Mouse (Mus musculus) MEL (cell line): ENCODE data around the gene Anp32e. TPM values are rescaled to one million over a fixed set of nuclear protein-coding genes. Genes with fewer than 3 reads are reported as not detected.

Source experiments
- DNase-seq: peaks from one replicate; pipeline ENCODE4 v3.0.0; 2011; ENCODE audit warnings: low read depth, low spot score
- H3K27ac ChIP-seq: 2 replicates; pipeline ENCODE4 v1.5.1; 2012; ENCODE audit warnings: low read depth, mild to moderate bottlenecking, control low read depth, low read length, moderate library complexity; ENCODE audit not compliant: control insufficient read depth
- H3K27me3 ChIP-seq, 2 experiments: fragments of 150-350 bp in 1 of 2; sonication (generic) in 1 of 2; 2 replicates each; pipeline ENCODE4 v1.6.1; 2012; ENCODE audit warnings: low read length in 2 of 2, mild to moderate bottlenecking in 2 of 2, improper control_type of control experiment in 1 of 2, moderate library complexity in 1 of 2; ENCODE audit not compliant: insufficient read depth in 2 of 2, control insufficient read depth in 1 of 2
- H3K36me3 ChIP-seq, 2 experiments: 2 replicates each; pipeline ENCODE4 v1.6.1; 2012 to 2014; ENCODE audit warnings: low read length in 2 of 2, improper control_type of control experiment in 1 of 2, inconsistent platforms in 1 of 2, mild to moderate bottlenecking in 1 of 2; ENCODE audit not compliant: insufficient read depth in 2 of 2, control insufficient read depth in 1 of 2
- H3K4me1 ChIP-seq, 2 experiments: fragments of 150-350 bp in 1 of 2; sonication (generic) in 1 of 2; 2 replicates each; pipeline ENCODE4 v1.6.1; 2012; ENCODE audit warnings: low read length in 2 of 2, improper control_type of control experiment in 1 of 2, mild to moderate bottlenecking in 1 of 2; ENCODE audit not compliant: insufficient read depth in 2 of 2, control insufficient read depth in 1 of 2
- H3K4me3 ChIP-seq, 2 experiments: fragments of 150-350 bp in 1 of 2; sonication (generic) in 1 of 2; 2 replicates each; pipeline ENCODE4 v1.5.1; 2012; ENCODE audit warnings: low read depth in 2 of 2, low read length in 2 of 2, mild to moderate bottlenecking in 2 of 2, moderate library complexity in 2 of 2, control low read depth in 1 of 2, improper control_type of control experiment in 1 of 2; ENCODE audit not compliant: control insufficient read depth in 1 of 2, insufficient read depth in 1 of 2
- H3K79me2 ChIP-seq: 2 replicates; pipeline ENCODE4 v1.6.1; 2012; ENCODE audit warnings: mild to moderate bottlenecking, low read length, moderate library complexity; ENCODE audit not compliant: control insufficient read depth, poor library complexity, insufficient read depth
- H3K9ac ChIP-seq: 2 replicates; pipeline ENCODE4 v1.6.1; 2012; ENCODE audit warnings: low read depth, mild to moderate bottlenecking, control low read depth, low read length, moderate library complexity; ENCODE audit not compliant: control insufficient read depth, poor library complexity, severe bottlenecking
- H3K9me3 ChIP-seq: fragments of 150-350 bp; sonication (generic); replicated peaks from 2 replicates; pipeline ENCODE4 v1.6.1; 2012; ENCODE audit warnings: mild to moderate bottlenecking, low read length, improper control_type of control experiment, moderate library complexity; ENCODE audit not compliant: insufficient read depth
- CHD1 ChIP-seq: IDR thresholded peaks from 2 replicates; pipeline ENCODE4 v1.6.1; 2012; ENCODE audit warnings: low read depth, mild to moderate bottlenecking, inconsistent platforms, low read length, improper control_type of control experiment
- CTCF ChIP-seq, 3 experiments: IDR thresholded peaks in 2 of 3; conservative IDR thresholded peaks in 1 of 3; 2 replicates each; pipeline ENCODE4 v1.5.1; 2011 to 2012; ENCODE audit warnings: low read length in 3 of 3, low read depth in 2 of 3, mild to moderate bottlenecking in 2 of 3, improper control_type of control experiment in 1 of 3, inconsistent platforms in 1 of 3, mixed read lengths in 1 of 3, moderate library complexity in 1 of 3; ENCODE audit not compliant: control insufficient read depth in 1 of 3, insufficient read depth in 1 of 3, poor library complexity in 1 of 3, severe bottlenecking in 1 of 3
- ELF1 ChIP-seq: IDR thresholded peaks from 2 replicates; pipeline ENCODE4 v1.6.1; 2014; ENCODE audit warnings: low read depth, mild to moderate bottlenecking, inconsistent platforms, low read length, improper control_type of control experiment, moderate library complexity
- ETS1 ChIP-seq: IDR thresholded peaks from 2 replicates; pipeline ENCODE4 v1.6.1; 2012; ENCODE audit warnings: low read depth, mild to moderate bottlenecking, inconsistent platforms, low read length, improper control_type of control experiment, moderate library complexity
- GABPA ChIP-seq: IDR thresholded peaks from 2 replicates; pipeline ENCODE4 v1.6.1; 2012; ENCODE audit warnings: low read depth, mild to moderate bottlenecking, inconsistent platforms, low read length, improper control_type of control experiment, moderate library complexity
- HCFC1 ChIP-seq: IDR thresholded peaks from 2 replicates; pipeline ENCODE4 v1.6.1; 2012; ENCODE audit warnings: low read depth, mild to moderate bottlenecking, inconsistent platforms, low read length, improper control_type of control experiment, moderate library complexity
- KAT2A ChIP-seq: conservative IDR thresholded peaks from 2 replicates; pipeline ENCODE4 v1.6.1; 2012; ENCODE audit warnings: low read depth, low read length, improper control_type of control experiment, inconsistent platforms
- MAX ChIP-seq: IDR thresholded peaks from 2 replicates; pipeline ENCODE4 v1.6.1; 2011; ENCODE audit warnings: low read length, improper control_type of control experiment
- MEF2A ChIP-seq: IDR thresholded peaks from 2 replicates; pipeline ENCODE4 v1.6.1; 2014; ENCODE audit warnings: low read depth, mild to moderate bottlenecking, inconsistent platforms, low read length, improper control_type of control experiment; ENCODE audit not compliant: poor library complexity, insufficient replicate concordance, severe bottlenecking; ENCODE audit errors: extremely low read depth
- NRF1 ChIP-seq: IDR thresholded peaks from 2 replicates; pipeline ENCODE4 v1.6.1; 2014; ENCODE audit warnings: low read depth, mild to moderate bottlenecking, inconsistent platforms, low read length, improper control_type of control experiment, moderate library complexity; ENCODE audit not compliant: poor library complexity, insufficient read depth, severe bottlenecking
- POLR2AphosphoS2 ChIP-seq: IDR thresholded peaks from 2 replicates; pipeline ENCODE4 v1.6.1; 2011; ENCODE audit warnings: low read length, improper control_type of control experiment
- SIN3A ChIP-seq: IDR thresholded peaks from 2 replicates; pipeline ENCODE4 v1.6.1; 2012; ENCODE audit warnings: low read length, improper control_type of control experiment, inconsistent platforms
- SMC3 ChIP-seq: IDR thresholded peaks from 2 replicates; pipeline ENCODE4 v1.6.1; 2011; ENCODE audit warnings: low read depth, low read length, improper control_type of control experiment
- TAL1 ChIP-seq: IDR thresholded peaks from 2 replicates; pipeline ENCODE4 v1.6.1; 2012; ENCODE audit warnings: mild to moderate bottlenecking, inconsistent platforms, low read length, moderate library complexity, mixed read lengths
- UBTF ChIP-seq: IDR thresholded peaks from 2 replicates; pipeline ENCODE4 v1.6.1; 2012; ENCODE audit warnings: low read depth, mild to moderate bottlenecking, inconsistent platforms, low read length, improper control_type of control experiment, moderate library complexity, borderline replicate concordance; ENCODE audit not compliant: insufficient read depth
- ZMIZ1 ChIP-seq: IDR thresholded peaks from 2 replicates; pipeline ENCODE4 v1.6.1; 2012; ENCODE audit warnings: low read depth, mild to moderate bottlenecking, inconsistent platforms, low read length, improper control_type of control experiment, moderate library complexity
- ZNF384 ChIP-seq: IDR thresholded peaks from 2 replicates; pipeline ENCODE4 v1.6.1; 2012; ENCODE audit warnings: low read depth, mild to moderate bottlenecking, inconsistent platforms, low read length, improper control_type of control experiment
- polyA plus RNA-seq, 2 experiments: library from polyadenylated mRNA; stranded (reverse) in 1 of 2; unstranded in 1 of 2; fragments of >175 nt in 1 of 2; fragments of >200 nt in 1 of 2; gene quantifications; 2 replicates each; pipeline versions ENCODE4 v1.2.1 to v1.2.4; 2012; ENCODE audit warnings: low replicate concordance in 2 of 2, low read depth in 1 of 2; ENCODE audit not compliant: insufficient read length in 2 of 2, insufficient read depth in 1 of 2, missing spikeins in 1 of 2
- total RNA-seq: library from RNA; depleted of rRNA; stranded (reverse); fragments of 300-350 nt; gene quantifications from 2 replicates; pipeline ENCODE4 v1.2.3, GENCODE M21; 2012

Gene Anp32e
- total and polyA plus RNA-seq, 3 experiments, result 159 to 748 (median 412) TPM

- Histone ChIP-seq H3K9ac (no peak overlapping the region), H3K4me3 (no peak overlapping the region), H3K27ac (no peak overlapping the region), H3K4me1 (peaks cover 0 to 5% of the 10 kb centered on the region in 2 experiments; a peak in 2 of 4 replicates), H3K79me2 (no peaks in the 10 kb centered on the region), H3K27me3 (peaks cover 6 to 19% of the 10 kb centered on the region in 2 experiments; a peak in 3 of 4 replicates), H3K36me3 (peaks cover 0 to 2% of the 10 kb centered on the region in 2 experiments; a peak in 1 of 4 replicates), H3K9me3 (no peaks in the 10 kb centered on the region)
- DNase-seq, result no peak
- TF ChIP-seq CHD1 (no peak), MEF2A (no peak), ETS1 (no peak), NRF1 (no peak), UBTF (no peak), SMC3 (no peak), KAT2A (no peak), SIN3A (no peak), CTCF (IDR thresholded peaks at IDR 0.05 in 2 of 3, conservative IDR thresholded peaks at IDR 0.05 in 1 of 3; ENCODE audit: control insufficient read depth in 1 of 3, insufficient read depth in 1 of 3, low read depth in 2 of 3, low read length in 3 of 3, poor library complexity in 1 of 3, severe bottlenecking in 1 of 3) (no peak), MAX (no peak), ZMIZ1 (no peak)
Measured at GRCm38 (mm10) chr3:95901616-95902372, 27.3 kb upstream of the Anp32e start.

GRCm38 (mm10) chr3:95902373-95902625 lies 26.7 kb upstream of the Anp32e start:
- Histone ChIP-seq H3K27me3 (peaks cover 6 to 19% of the 10 kb centered on the region in 2 experiments; a peak in 3 of 4 replicates), H3K9ac (no peak overlapping the region), H3K4me1 (peaks cover 0 to 5% of the 10 kb centered on the region in 2 experiments; a peak in 2 of 4 replicates), H3K27ac (no peak overlapping the region), H3K4me3 (no peak overlapping the region), H3K79me2 (no peaks in the 10 kb centered on the region)
- no peak for DNase-seq
- no peak for TF ChIP-seq MEF2A
- no peak for TF ChIP-seq HCFC1
- TF ChIP-seq TAL1, result no peak
- no peak for TF ChIP-seq GABPA
- no peak for TF ChIP-seq POLR2AphosphoS2
- no peak for TF ChIP-seq ZNF384
- TF ChIP-seq ELF1, result no peak
- TF ChIP-seq, all 39 proteins: peak for 0
- Histone ChIP-seq H3K36me3 (peaks cover 0 to 2% of the 10 kb centered on the region in 2 experiments; a peak in 1 of 4 replicates), H3K9me3 (no peaks in the 10 kb centered on the region)
